ENCODE assay signal across 17 mouse cellular contexts in genomic region chr6:81595926-81596325, GRCm38 (mm10).
"Had no signal": no experiment of that assay in that cellular context is flagged by ENCODE, and none has a peak within 500 bp of the region (broad histone marks: within the 10 kb centered on the region; RNA-seq: fewer than 3 reads in every experiment).

No protein-coding gene starts in this region.

- H3K4me1 ChIP-seq: liver, embryonic 13.5 days; neural tube, embryonic 12.5 days; neural tube, embryonic 15.5 days had no signal

- H3K27ac ChIP-seq: layer of hippocampus, adult 2 months; left cerebral cortex, adult 2 months; liver, embryonic 13.5 days; neural tube, embryonic 12.5 days; neural tube, embryonic 15.5 days; stomach, postnatal 0 days had no signal

- H3K4me2 ChIP-seq: liver, embryonic 13.5 days; neural tube, embryonic 12.5 days; neural tube, embryonic 15.5 days had no signal

- H3K36me3 ChIP-seq: liver, embryonic 13.5 days; neural tube, embryonic 12.5 days; neural tube, embryonic 15.5 days had no signal

- H3K4me3 ChIP-seq: layer of hippocampus, adult 2 months; left cerebral cortex, adult 2 months; liver, embryonic 13.5 days; neural tube, embryonic 12.5 days; neural tube, embryonic 15.5 days had no signal

- H3K27me3 ChIP-seq: liver, embryonic 13.5 days; neural tube, embryonic 12.5 days; neural tube, embryonic 15.5 days had no signal

- DNase-seq: kidney, adult 18-20 months; kidney, adult 9 months; kidney, postnatal 14 days; layer of hippocampus, postnatal 36 days; liver, embryonic 13.5 days; lung, adult 2 months; lung, postnatal 14 days; lung, postnatal 4 days; right cerebral cortex, adult 18-20 months; right cerebral cortex, postnatal 14 days; right cerebral cortex, postnatal 4 days; thymus, postnatal 36 days had no signal

- H3K9ac ChIP-seq: liver, embryonic 13.5 days; neural tube, embryonic 12.5 days; neural tube, embryonic 15.5 days had no signal

- H3K9me3 ChIP-seq: liver, embryonic 13.5 days; neural tube, embryonic 12.5 days; neural tube, embryonic 15.5 days had no signal
